Mouse (Mus musculus) stomach, postnatal 0 days (tissue): ENCODE measurements around the gene Hist1h2bb. TPM values are rescaled to one million over a fixed set of nuclear protein-coding genes. Genes with fewer than 3 reads are reported as not detected.
"Not testable (repeated sequence)": the region's sequence is repeated elsewhere in the genome, so short reads cannot be mapped to it uniquely, and the experiment has no call there.

Experiments used
- ATAC-seq: fragments of 200-750 bp; cut with Nextera tagmentation; 2 replicates; pipeline ENCODE4 v1.8.0; 2017; ENCODE audit not compliant: low FRiP score, low TSS enrichment
- DNase-seq: peaks from one replicate; pipeline ENCODE4 v3.0.0-alpha.2; 2016; ENCODE audit warnings: low spot score
- H3K27ac ChIP-seq: fragments of 300-500 bp; sonication (generic); replicated peaks from 2 replicates; pipeline ENCODE4 v1.5.1; 2014; ENCODE audit warnings: mild to moderate bottlenecking, control low read depth
- H3K27me3 ChIP-seq: fragments of 300-500 bp; sonication (generic); 2 replicates; pipeline ENCODE4 v1.6.1; 2014; ENCODE audit warnings: low read length; ENCODE audit not compliant: control insufficient read depth, insufficient read depth
- H3K36me3 ChIP-seq: fragments of 300-500 bp; sonication (generic); 2 replicates; pipeline ENCODE4 v1.6.1; 2014; ENCODE audit warnings: low read length, mixed read lengths; ENCODE audit not compliant: control insufficient read depth, insufficient read depth
- H3K4me1 ChIP-seq: fragments of 300-500 bp; sonication (generic); replicated peaks from 2 replicates; pipeline ENCODE4 v1.6.1; 2014; ENCODE audit warnings: antibody characterized with exemption; ENCODE audit not compliant: control insufficient read depth, insufficient read depth
- H3K4me2 ChIP-seq: fragments of 300-500 bp; sonication (generic); replicated peaks from 2 replicates; pipeline ENCODE4 v1.6.1; 2014; ENCODE audit warnings: low read depth, mild to moderate bottlenecking, control low read depth, moderate library complexity
- H3K4me3 ChIP-seq: fragments of 300-500 bp; sonication (generic); 2 replicates; pipeline ENCODE4 v1.5.1; 2014; ENCODE audit warnings: low read depth, low read length, control low read depth
- H3K9ac ChIP-seq: fragments of 300-500 bp; sonication (generic); 2 replicates; pipeline ENCODE4 v1.6.1; 2014; ENCODE audit warnings: mild to moderate bottlenecking, low read length, control low read depth, mixed read lengths
- H3K9me3 ChIP-seq: fragments of 300-500 bp; sonication (generic); 2 replicates; pipeline ENCODE4 v1.6.1; 2016; ENCODE audit warnings: low read length; ENCODE audit not compliant: control insufficient read depth
- CTCF ChIP-seq: IDR thresholded peaks from 2 replicates; pipeline ENCODE4 v1.5.1; 2016; ENCODE audit warnings: antibody characterized with exemption, low read depth, mild to moderate bottlenecking, moderate library complexity
- EP300 ChIP-seq: optimal IDR thresholded peaks from 2 replicates; pipeline ENCODE3; 2016; ENCODE audit warnings: antibody characterized with exemption
- WGBS: fragments of 180-500 bp; shearing (Covaris S2); extraction: QIAGEN DNeasy Blood & Tissue Kit; methylation state at CpG from one replicate; pipeline ENCODE4 v1.1.7; 2014; 5-methylcytosine and 5-hydroxymethylcytosine counted together
- polyA plus RNA-seq: library from polyadenylated mRNA; unstranded; fragments of >200 nt; fragmentation: Nextera tagmentation; extraction: Ambion mirVana; gene quantifications from 2 replicates; pipeline ENCODE4 v1.2.1, GENCODE M21; 2015

The Hist1h2bb gene
- polyA plus RNA-seq, 1 experiment from 2014 or later: 0.91 TPM

- H3K4me2 ChIP-seq: no peak overlapping the region
- peak; percentile 66 for ATAC-seq
- peak; percentile 72 for DNase-seq
Measured at GRCm38 (mm10) chr13:23700786-23701520, 45.6 kb upstream of the Hist1h2bb start.

GRCm38 (mm10) chr13:23702220-23702619, 44.3 kb upstream of the Hist1h2bb start:
- Histone ChIP-seq H3K4me3 (no peak overlapping the region), H3K9ac (no peak overlapping the region), H3K36me3 (no peaks in the 10 kb centered on the region), H3K4me2 (no peak overlapping the region), H3K27ac (no peak overlapping the region), H3K9me3 (no peaks in the 10 kb centered on the region), H3K27me3 (no peaks in the 10 kb centered on the region), H3K4me1 (no peaks in the 10 kb centered on the region)
- DNase-seq (no peak), ATAC-seq (no peak)
- TF ChIP-seq CTCF (no peak), EP300 (no peak)
- 61% methylated on average over 4 of the region's 4 CpGs for WGBS

More at GRCm38 (mm10) chr13:23700786-23701520, 45.6 kb upstream of the Hist1h2bb start:
- H3K9ac ChIP-seq: no peak overlapping the region
- 22% methylated on average over 8 of the region's 8 CpGs for WGBS
- H3K4me3 ChIP-seq: no peak overlapping the region
- no peaks in the 10 kb centered on the region for H3K4me1 ChIP-seq
- TF ChIP-seq EP300 (no peak), CTCF (peak; percentile 93)
- H3K36me3 ChIP-seq: no peaks in the 10 kb centered on the region
- H3K9me3 ChIP-seq: no peaks in the 10 kb centered on the region
- no peak overlapping the region for H3K27ac ChIP-seq
- H3K27me3 ChIP-seq: no peaks in the 10 kb centered on the region

DNA sequence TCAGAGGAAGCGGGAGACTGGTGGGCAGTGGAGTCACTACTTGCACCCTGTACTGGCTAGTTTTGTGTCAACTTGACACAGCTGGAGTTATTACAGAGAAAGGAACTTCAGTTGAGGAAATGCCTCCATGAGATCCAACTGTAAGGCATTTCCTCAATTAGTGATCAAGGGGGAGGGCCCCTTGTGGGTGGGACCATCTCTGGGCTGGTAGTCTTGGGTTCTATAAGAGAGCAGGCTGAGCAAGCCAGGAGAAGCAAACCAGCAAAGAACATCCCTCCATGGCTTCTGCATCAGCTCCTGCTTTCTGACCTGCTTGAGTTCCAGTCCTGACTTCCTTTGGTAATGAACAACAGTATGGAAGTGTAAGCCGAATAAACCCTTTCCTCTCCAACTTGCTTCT, 43.7 kb upstream of the Hist1h2bb start:
- not testable (repeated sequence) for H3K4me2 ChIP-seq, H3K27ac ChIP-seq, H3K4me1 ChIP-seq, H3K27me3 ChIP-seq, H3K36me3 ChIP-seq, H3K9me3 ChIP-seq, DNase-seq, H3K9ac ChIP-seq, ATAC-seq, H3K4me3 ChIP-seq
- 60% methylated on average over 2 of the region's 2 CpGs for WGBS

- no peaks in the 10 kb centered on the region for H3K36me3 ChIP-seq
- WGBS: 92% methylated on average over 7 of the region's 7 CpGs
- TF ChIP-seq EP300: no peak
- TF ChIP-seq CTCF: no peak
- no peaks in the 10 kb centered on the region for H3K27me3 ChIP-seq
- ATAC-seq (no peak), DNase-seq (no peak)
- H3K4me1 ChIP-seq: no peaks in the 10 kb centered on the region
- no peak overlapping the region for H3K27ac ChIP-seq
- no peaks in the 10 kb centered on the region for H3K9me3 ChIP-seq
- H3K4me2 ChIP-seq: no peak overlapping the region
- no peak overlapping the region for H3K9ac ChIP-seq
- H3K4me3 ChIP-seq: no peak overlapping the region
Measured at GRCm38 (mm10) chr13:23705751-23706356, 40.7 kb upstream of the Hist1h2bb start.

DNA sequence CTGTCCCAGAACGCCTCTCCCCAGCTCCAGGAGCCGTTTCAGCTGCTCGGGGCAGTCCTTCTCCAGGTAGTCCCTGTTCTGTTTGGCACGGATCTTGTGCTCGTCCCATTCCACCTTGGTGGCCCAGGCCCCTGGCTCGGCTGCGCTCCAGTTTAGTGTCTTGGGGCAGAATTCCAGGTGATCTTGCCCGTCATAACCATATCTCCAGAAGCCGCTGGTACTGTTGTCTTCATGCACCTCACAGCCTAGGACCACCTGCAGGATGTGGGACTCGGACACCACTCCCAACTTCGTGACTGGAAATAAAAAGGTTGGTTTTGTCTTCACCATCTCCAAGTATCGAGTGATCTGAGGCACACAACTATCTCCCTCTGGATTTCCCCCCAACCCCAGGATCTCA, 39.8 kb upstream of the Hist1h2bb start:
- Histone ChIP-seq H3K9me3 (no peaks in the 10 kb centered on the region), H3K27me3 (no peaks in the 10 kb centered on the region), H3K4me3 (no peak overlapping the region), H3K27ac (no peak overlapping the region), H3K4me1 (no peaks in the 10 kb centered on the region), H3K9ac (no peak overlapping the region), H3K36me3 (no peaks in the 10 kb centered on the region), H3K4me2 (no peak overlapping the region)
- WGBS: 93% methylated on average over 12 of the region's 12 CpGs
- ATAC-seq (no peak), DNase-seq (no peak)
- TF ChIP-seq CTCF (no peak), EP300 (no peak)

- no peaks in the 10 kb centered on the region for H3K9me3 ChIP-seq
- DNase-seq: no peak
- WGBS: 87% methylated on average over 4 of the region's 4 CpGs
Measured at GRCm38 (mm10) chr13:23708041-23708440, 38.5 kb upstream of the Hist1h2bb start.

More at GRCm38 (mm10) chr13:23708041-23708440, 38.5 kb upstream of the Hist1h2bb start:
- H3K4me2 ChIP-seq: no peak overlapping the region
- TF ChIP-seq CTCF: no peak
- TF ChIP-seq EP300: no peak
- no peak for ATAC-seq
- H3K27ac ChIP-seq: no peak overlapping the region
- H3K36me3 ChIP-seq: no peaks in the 10 kb centered on the region
- H3K27me3 ChIP-seq: no peaks in the 10 kb centered on the region
- no peak overlapping the region for H3K4me3 ChIP-seq
- H3K9ac ChIP-seq: no peak overlapping the region
- H3K4me1 ChIP-seq: no peaks in the 10 kb centered on the region
